Mouse (Mus musculus): ENCODE results near the gene Otud7b.
"Not testable (repeated sequence)": the region's sequence is repeated elsewhere in the genome, so short reads cannot be mapped to it uniquely, and the experiment has no call there.

Otud7b gene

DNA sequence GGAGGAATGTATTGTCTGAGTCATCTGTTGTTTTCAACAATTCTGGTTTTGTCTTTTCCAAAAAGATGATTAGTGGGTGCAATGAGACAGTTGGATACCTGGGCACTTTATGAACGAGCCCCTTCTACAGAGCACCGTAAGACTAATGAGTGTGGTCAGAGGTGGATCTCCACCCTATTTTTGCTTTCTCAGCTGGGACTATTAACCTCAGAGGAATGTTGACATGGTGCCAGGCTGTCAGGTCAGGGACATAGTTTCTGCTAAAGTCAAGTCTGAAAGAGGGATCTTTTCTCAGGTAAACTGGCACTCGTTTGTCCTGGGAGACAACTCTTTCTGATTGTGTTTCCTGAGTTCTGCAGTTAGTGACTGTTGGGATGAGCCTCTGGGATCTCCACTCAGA, 30.7 kb downstream of the Otud7b start:
- DNase-seq (ENCODE audit: low spot score), result no peak

DNA sequence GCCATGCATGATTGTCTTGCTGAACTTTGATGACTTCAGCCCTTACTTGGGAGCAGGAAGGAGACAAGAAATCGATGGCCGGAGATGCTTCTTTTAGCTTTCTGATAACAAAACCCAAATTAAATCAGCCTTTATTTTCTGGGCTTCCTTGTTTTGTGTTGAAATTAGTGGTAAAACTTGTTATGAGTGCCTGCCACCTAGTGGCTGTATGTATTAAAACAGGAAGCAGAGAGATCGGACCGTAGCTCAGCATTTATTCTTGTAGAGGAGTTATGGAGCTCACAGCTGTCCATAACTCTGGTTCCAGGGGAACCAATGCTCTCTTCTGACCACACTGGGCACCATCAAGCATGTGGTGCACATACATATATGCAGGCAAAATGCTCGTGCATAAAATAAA, 43.6 kb downstream of the Otud7b start:
- DNase-seq (ENCODE audit: low spot score), result no peak

DNA sequence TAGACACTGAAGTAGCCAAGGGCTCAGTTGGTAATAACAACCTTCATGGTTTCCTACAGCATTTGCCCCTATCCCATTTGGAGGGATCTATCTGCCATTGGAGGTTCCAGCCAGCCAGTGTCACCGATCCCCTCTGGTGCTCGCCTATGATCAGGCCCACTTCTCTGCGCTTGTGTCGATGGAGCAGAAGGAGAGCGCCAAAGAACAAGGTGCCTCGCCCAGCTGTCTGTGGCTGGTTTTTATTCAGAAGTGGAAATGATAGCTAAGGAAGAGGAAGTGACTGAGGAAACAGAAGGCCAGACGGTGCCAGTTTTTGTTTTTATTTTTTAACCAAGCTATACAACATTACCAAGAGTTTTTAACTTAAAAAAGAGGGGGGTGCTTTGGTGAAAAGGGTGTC, 47.5 kb downstream of the Otud7b start:
- DNase-seq (ENCODE audit: low spot score), result no peak

DNA sequence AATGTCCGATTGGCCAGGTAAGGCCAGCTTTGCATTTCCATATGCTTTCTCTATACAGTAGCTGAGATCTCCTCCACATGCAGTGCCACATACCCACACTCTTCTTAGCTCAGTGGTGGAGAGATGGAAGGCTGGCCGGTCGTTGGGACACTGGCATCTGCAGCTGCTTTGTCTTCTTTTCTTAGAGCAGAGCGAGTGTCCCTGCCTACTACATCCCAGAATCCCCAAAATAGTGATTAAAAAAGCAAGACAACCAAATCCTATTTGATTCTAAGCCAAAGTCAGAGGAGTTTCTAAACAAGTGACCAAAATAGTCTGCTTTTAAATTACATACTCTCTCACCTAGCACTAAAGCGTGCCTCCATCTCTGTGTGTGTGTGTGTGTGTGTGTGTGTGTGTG, 48.3 kb downstream of the Otud7b start:
- no peak for DNase-seq (ENCODE audit: low spot score)

DNA sequence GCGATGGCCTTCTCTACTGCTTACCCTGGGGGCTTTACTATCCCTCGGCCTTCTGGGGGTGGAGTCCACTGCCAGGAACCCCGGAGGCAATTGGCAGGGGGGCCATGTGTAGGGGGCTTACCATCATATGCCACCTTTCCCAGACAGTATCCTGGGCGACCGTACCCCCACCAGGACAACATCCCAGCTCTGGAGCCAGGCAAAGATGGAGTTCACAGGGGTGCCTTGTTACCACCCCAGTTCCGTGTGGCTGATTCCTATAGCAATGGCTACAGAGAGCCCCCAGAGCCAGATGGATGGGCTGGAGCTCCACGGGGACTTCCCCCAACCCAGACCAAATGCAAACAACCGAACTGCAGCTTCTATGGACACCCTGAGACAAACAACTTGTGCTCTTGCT, 51.2 kb downstream of the Otud7b start:
- DNase-seq (ENCODE audit: low spot score), result no peak

DNA sequence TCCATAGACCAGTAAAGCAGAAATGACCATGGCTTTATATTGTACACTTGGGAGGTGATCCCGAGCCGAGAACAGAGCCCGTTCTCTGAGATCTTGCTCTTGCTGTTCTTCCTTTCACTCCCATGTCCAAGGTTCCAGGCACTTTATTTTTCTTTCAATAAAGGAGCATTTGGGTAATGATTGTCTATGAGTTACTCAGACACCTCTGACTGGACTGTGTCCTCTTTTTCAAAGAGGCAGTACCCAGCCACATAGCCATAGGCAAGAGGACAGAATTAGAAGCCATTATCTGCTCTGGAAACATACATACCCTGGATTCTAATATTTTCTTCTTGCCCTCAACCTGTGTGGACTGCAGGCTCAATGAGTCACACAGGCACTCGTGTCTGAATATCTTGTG, 55.5 kb downstream of the Otud7b start:
- no peak for DNase-seq (ENCODE audit: low spot score)

DNA sequence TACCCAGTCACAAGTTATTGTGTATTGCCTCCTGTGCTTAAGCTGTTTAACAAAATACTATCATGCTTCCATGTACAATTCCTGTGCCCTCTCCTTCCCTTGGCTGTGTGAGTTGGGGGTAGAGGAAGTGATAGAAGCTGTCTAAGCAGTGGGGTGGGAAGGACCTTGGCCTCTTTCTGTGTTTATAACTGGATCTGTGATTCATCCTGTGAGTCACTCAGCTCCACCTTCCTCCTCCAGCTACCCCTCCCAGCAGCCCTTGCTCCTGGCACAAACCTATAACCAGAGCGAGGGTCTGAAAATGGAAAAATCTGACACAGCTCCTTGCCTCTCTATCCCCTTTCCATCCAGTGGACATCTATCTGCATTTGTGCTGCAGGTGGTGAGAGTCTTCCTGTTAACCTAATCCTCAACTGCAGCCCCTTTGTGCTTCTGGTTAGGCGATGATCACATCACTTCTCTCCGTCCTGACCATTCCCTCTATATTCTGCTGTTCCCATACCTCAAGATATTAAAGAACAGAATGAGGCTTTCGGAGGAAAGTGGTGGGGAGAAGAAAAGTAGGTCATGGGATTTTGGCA, 56.0 kb downstream of the Otud7b start:
- no peak for DNase-seq (ENCODE audit: low spot score)

DNA sequence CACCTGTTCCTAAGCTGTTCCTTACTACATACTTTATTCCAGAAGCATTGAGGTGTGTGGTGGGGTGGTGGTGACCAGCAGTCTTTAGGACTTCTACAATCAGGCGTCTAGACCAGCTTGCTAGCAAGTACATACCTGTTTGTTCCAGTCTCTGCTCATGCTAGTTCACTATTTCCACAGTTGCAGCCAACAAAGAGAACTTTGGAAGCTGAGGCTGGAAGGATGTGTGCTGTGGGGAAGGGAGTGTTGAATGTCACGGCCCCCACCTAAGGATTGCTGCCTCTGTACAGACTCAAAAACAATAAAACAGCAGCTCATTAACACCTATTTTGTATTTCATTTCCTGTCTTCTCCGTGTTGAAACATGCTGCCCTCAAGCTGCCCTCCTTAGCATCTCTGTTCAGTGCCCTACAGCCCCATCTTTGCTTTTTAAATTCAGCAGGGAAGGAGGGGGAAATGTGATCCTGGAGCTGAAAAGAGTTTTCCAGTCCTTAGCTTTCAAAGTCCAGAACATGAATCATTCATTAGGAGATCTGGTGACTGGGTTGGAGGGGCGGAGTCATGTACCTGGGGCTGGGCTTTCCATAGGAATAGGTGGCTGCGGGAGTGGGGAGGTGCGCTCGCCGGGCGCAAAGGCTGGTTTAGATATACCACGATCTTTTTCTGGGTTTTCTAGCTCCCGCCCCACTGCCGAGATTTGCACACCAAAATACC, 56.6 kb downstream of the Otud7b start:
- no peak for DNase-seq (ENCODE audit: low spot score)

DNA sequence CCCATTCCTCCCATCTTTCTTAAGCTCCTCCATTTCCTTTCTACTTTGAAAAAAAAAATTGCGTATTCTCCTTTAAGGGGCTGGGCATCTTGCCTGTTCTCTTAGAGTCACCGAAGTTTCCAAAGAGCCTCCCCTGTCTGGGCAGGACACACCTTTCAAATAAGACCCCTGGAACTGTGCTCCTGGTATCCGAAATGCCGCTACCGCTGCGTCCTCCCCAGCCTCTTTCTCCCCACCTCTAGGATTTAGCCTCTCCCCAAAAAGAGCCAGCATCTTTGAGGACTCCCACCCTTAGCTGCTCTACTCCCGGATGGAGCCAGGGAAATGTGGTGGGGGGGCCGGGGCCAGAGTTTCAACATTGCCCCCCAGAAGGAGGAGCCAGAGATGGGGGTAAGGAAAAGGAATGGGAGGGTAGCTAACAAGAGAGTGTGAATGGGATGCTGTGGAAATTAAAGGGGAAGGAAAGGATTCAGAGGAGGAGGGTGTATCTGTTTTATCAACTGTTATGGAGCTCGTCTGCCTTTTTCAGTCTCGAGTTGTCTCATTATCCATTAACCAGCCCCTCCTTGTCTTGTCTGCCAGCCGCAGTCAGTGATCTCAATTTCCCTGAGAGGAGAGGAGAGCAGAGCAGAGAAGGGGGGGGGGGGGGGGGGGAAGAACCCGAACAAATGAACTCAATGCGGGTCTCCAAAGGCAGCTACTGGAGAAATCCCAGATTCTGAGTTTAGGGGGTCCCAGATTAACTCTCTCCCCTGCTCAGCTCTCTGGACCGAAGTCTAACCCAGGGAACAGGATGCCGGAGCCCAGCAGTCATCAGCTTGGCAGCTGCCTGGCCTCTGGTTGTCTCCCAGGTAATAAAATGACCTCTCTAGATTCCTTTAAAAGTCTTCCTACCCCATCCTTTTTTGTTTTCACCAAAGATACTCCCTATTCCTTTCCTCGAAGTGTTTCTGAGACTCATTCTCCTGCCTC, 57.8 kb downstream of the Otud7b start, which contains the start of gene Mtmr11:
Gene Mtmr11, plus strand, starts transcription at position 136 of the 972 bp plus-strand sequence.
- no peak for DNase-seq (ENCODE audit: low spot score)

DNA sequence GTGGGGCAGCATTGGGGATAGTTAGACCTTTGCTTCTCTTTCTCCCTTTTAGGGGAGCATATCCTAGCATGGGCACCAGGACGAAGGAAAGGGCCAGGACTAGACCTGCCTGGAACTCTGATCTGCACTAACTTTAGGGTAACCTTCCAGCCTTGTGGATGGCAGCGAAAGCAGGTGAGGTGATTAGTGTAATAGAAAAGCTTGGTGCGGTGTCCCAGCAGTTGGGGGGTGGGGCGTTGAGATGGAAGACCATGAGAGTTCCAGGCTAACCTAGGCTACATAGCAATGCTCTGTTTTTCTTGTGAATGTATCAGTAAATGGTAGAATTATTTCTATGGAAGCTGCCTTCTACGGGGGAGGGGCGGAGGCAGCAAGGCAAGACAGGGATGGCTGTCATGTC, 58.7 kb downstream of the Otud7b start:
- DNase-seq (ENCODE audit: low spot score), result no peak

DNA sequence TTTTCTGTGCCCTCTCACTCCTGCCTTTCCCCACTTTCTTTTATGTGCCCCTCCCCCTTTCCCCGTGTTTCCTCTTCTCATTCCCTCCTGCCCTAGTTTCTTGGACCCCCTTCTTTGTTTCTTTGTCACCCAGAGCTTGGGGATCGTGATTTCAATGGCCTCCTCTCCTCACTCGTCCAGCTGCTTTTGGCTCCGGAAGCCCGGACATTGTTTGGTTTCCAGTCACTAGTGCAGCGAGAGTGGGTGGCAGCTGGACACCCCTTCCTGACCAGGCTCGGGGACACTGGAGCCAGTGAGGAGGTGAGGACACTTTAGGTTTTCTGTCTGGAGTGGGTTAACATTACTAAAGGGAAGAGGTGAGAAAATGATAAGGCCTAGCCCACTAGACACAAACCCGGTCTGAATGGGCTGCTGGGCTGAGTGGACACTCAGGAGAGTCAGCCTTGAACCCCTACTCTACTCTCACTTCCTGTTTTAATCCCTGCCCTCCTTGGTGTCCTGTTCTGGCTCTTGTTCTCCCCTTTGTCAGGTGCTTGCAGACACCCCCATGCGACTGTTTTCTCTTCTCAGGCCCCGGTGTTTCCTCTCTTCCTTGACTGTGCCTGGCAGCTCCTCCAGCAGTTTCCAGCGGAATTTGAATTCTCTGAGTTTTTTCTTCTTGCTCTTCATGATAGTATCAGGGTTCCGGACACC, 64.3 kb downstream of the Otud7b start:
- DNase-seq (ENCODE audit: low spot score), result no peak

DNA sequence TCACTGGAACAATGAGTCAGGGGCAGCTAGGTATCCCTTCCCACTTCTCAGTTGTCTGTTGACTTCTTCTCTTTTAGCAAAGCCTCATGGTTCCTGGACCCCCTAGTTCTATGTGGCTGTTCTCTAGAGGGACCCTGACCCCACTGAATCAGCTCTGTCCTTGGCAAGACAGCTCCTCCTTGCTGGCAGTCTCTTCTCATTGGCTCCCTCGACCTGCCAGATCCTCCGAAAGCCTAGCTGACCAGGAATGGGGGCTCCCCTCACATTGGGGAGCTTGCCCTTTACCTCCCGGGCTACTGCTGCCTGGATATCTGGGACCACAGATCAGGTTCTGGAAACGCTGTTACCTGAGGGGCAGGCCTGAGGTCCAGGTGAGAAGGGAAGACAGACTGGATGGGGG, 65.9 kb downstream of the Otud7b start:
- DNase-seq (ENCODE audit: low spot score), result no peak

DNA sequence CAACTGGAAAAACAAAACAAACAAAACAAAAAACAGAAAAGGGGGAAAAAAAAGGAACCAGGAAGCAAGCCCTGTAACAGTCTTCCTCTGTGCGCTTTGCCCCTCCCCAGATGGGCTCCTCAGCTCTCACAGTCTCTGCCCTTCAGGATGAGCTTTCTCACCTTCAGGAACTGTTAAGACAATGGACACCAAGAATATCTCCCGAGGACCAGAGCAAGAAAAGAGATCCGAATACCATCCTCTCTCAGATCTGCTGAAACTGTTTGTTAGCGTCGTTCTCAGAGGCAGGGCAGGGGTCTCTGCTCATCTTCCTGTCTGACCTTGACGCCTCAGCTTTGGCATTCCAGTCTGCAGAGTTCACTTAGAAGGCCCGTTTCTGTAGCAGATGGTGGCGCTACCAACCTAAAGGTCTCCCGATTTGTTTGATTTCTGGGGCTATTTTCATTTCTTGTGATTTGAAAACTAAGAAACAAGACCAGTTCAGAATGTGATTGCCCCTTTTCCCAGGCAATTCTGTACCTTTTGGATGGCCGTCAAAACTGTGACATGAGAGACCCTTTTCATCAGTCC, 66.7 kb downstream of the Otud7b start:
- no peak for DNase-seq (ENCODE audit: low spot score)

DNA sequence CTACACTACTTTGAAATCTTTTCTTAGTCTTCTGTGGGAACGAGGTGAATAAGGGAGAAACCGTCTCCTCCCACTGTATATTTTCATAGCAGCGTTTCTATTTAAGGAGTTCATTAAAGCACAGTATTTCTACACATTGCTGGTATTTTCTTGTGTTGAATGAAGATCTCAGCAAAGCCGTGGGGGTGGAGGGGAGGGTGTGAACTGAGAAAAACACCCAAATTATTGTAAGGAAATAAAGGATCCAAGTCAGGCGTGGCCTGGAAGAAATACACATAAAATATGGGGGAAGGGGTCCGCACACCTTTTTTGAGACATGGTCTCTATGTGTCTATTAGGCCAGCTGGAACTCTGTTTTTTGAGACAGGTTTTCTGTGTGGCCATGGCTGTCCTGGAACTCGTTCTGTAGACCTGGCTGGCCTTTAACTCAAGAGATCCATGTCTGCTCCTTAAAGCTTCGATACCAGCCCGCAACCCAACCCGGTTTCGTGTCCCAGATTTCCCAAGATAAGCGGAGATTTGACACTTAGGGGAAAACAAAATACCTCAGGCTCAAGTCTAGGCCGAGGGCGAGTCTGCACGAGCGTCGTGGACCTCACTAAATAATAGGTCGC, 67.4 kb downstream of the Otud7b start:
- no peak for DNase-seq (ENCODE audit: low spot score)

DNA sequence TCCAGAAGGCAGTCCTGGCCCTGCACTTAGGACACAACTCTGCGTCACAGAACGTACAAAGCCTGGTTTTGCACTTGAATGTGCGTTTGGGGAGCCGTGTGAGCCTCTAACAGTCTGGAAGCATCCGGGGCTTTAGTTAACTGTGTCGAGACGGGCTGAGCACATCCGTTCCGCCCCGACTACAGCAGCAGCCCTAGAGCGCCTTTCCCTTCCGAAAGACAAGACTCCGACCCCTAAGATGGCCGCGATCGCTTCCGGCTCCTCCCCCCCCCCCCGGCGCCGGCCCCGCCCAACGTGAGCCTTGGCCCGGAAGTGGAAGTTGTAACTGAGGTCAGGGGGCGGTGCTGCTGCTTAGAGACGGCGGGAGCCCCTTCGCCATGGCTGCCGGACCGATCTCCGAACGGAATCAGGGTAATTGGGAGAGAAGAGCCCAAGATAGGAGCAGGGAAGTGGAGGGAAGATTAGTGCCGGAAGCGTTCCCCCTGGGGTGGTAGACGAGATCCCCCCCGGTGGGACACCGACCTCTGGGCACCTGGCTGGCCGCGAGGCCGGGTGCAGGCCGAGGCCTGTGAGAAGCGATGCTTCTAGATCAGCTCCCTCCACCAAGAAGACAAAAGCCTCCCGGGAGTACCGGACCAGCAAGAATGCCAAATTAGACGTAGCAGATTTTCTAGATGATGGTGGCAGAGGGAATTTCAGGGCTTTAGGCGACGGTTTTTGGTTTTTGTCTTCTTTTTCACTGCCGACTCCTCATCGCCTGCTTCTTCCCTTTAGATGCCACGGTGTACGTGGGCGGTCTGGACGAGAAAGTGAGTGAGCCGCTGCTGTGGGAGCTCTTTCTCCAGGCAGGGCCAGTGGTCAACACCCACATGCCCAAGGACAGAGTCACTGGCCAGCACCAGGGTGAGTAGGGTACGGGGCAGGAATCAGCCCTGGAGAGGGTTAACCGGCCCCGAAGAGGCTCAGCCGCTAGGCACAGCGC, 68.2 kb downstream of the Otud7b start, which contains the start of gene Sf3b4:
Gene Sf3b4, plus strand, starts transcription at position 136 of the 982 bp plus-strand sequence.
- no peak for DNase-seq (ENCODE audit: low spot score)

DNA sequence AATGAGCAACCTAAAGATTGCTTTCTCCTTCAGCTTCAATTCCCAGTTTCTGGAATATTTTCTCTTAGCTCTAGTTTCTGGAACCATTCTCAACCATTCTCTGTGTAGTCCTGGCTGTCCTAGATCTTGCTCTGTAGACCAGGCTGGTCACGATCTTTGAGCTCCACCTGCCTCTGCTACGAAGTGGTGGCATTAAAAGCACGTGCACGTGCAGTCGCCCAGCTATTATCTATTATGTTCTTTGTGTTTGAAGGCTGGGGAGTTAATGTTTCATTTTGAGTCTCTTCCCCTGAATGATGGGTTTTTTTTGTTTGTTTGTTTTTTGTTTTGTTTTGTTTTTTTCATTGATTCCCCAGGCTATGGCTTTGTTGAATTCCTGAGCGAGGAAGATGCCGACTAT, 68.9 kb downstream of the Otud7b start:
- DNase-seq (ENCODE audit: low spot score), result no peak

DNA sequence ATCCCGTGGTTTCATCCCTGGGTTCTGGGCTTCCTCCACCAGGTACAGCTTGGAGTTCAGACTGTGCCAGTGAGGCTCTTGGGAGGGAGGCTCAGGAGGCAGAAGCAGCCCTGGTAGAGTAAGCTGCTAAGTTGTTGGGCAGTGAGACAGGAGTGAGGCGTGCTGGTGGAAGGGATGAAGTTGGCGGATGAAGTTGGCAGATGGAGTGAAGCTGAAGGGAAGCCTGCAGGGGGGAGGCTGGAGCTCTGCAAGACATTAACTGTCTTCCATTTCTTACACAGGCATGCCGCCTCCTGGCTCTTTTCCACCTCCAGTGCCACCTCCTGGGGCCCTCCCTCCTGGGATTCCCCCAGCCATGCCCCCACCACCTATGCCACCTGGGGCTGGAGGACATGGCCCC, 69.7 kb downstream of the Otud7b start:
- not testable (repeated sequence) for DNase-seq (ENCODE audit: low spot score)

DNA sequence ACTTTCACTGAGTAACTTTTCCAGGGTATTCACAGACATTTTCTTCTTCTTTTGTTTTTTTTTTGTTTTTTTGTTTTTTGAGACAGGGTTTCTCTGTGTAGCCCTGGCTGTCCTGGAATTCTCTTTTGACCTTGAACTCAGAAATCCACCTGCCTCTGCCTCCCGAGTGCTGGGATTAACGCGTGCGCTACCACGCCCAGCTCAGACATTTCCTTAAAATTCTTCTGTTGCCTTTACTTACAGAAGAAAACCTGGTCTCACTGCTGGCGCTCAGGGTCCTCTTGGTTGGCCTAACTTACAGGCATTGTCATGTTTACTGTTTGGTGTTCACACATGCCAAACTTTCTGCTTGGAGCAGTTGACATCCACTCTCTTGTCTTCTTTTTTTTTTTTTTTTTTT, 70.9 kb downstream of the Otud7b start:
- DNase-seq (ENCODE audit: low spot score), result no peak

DNA sequence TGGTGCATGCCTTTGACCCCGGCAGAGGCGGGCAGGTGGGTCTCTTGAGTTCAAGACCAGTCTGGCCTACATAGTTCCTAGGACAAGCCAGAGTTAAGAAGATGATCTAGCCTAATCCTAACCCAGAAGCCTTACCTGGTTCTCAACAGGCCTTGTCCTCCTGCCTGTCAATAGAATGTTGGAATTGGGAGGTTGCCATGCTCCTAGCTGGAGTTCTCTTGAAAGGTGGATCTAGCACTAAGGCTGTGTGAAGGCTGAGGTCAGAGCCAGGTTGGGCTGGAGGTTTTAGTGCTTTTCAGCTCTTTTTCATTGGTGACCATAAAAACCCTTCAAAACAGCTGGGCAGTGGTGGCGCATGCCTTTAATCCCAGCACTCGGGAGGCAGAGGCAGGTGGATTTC, 74.1 kb downstream of the Otud7b start:
- DNase-seq (ENCODE audit: low spot score), result no peak

DNA sequence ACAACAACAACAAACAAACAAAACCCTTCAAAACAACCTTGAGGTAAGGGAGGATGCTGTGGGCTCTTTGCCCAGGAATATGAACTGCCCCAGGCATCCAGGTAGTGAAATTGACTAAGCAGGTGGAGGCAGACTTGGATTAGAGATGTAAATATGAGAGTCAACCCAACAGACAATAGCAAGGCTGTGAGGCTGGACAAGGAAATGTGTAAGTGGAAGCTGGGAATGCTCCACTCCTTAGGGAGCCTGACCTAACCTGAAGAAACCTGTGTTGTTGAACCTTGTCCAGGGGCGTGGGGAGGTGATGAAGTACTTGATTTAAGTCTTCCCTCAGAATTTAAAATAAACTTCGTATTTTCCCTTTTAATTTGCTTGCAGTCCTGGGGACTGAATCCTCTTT, 74.6 kb downstream of the Otud7b start:
- DNase-seq (ENCODE audit: low spot score), result no peak

Data from urinary bladder, postnatal 10 days (tissue).